Mouse (Mus musculus) retina, postnatal 1 day (tissue): ENCODE data around the gene Olfr623.

ENCODE experiments used
- DNase-seq: peaks from one replicate; pipeline ENCODE4 v3.0.0-alpha.2; 2012

Olfr623 gene

DNA sequence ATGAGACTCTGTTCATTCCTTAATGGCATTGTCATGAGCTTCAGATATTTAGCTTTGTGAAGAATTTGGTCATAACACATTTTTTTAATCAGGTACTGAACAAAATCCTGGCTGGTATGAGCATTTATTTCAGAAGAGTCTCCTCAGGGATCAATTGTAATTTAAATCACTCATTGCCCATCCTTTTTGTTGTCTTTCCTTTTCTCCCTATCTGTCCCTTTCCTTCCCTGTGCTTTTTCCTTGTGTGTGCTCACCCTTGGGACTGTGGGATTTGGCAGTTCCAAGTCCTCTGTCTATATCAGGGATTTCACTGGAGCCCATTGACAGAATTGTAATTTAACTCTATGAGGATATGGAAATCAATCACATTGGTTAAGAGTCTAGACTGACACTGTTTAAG lies at the start of gene Olfr623:
TSS of gene Olfr623 (minus strand) at position 101 of the 400 bp plus-strand sequence.
- no peak for DNase-seq

DNA sequence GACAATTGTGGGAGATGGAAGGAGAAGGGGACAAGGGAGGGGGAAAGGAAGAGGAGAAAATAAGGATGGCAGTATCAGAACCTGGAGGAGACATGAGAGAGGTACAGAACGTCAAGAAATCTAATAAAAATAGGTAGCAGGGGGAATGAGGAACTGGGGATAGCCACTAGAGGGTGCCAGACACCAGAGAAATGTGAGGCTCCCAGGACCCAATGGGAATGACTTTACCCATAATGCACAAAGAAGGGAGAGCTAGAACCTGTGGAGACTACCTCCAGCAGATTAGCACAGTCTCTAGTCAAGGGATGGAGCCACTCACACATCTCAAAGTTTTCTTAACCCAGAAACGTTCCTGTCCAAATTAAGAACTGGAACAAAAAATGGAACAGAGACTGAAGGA lies 48.5 kb upstream of the Olfr623 start:
- no peak for DNase-seq

DNA sequence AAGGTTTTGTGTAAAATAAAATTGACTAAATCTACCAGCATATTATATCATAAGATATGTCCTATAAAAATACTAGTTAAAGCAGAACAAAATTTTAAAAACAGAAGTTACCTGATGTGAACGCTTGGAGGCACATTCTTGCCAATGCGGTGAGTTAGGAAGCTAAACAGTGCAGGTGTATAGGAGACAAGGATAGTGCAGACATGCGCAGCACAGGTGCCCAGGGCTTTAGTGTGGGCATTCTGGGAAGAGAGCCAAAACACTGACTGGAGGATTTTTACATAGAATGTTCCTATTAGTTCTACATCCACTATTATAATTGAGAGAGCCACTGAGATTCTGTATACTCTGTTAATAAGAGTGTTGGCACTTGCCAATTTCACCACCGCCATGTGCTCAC lies 36.0 kb upstream of the Olfr623 start:
- no peak for DNase-seq

DNA sequence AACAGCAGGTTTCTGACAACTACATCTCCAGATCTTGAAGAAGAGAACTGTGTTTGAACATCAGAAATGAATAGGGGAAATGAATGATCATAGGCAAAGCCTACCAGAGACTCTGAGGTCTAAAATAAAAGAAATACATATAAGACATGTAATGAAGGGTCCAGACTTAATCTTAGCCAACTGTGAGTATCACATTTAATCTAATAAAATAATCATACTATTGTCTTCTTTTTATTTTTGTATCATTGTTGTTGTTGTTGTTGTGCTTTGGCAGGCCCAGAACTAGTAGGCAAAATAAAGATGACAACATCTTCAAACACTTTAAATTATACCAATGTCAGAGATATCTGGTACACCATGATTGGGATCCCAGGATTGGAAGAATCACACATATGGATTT lies 18.9 kb upstream of the Olfr623 start, which contains the start of gene Olfr625-ps1:
TSS of gene Olfr625-ps1 (plus strand) at position 301 of the 400 bp plus-strand sequence.
- no peak for DNase-seq

DNA sequence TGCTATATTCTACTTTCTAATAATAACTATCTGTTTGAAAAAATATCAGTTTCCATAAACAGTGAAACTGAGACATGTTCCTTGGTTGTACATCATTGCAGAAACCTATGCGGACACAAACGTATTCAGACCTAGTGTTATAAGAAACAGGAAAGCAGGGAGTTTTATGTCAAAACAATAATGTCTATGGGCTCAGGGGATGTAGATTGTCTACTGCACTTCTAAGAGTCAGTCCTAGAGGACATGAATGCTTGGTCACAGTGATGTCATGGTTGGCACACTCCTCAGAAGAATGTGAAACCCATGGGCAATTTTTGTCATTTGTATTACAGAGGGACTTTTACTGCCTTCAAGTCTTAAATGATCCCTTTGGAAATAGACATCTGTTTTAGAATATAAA lies 7.6 kb upstream of the Olfr623 start, which contains the start of gene Olfr624:
TSS of gene Olfr624 (minus strand) at position 101 of the 400 bp plus-strand sequence.
- no peak for DNase-seq

DNA sequence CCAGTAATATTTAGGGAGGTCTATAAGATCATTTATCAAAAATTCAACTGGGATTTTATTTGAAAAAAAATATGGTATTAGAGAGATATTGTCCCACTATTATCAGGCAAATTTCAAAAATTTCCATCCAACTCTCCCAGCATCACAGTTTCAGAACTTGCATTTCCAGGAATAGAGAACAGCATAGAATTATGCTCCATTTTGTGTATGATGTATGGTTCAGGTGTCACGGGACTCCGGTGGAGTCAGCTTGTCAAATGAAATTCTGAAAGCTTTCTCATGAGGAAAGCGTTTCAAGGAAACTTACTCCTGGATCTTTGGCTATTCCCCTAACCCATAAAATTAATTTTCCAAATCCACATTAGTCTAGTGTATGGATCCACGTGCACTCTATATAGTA lies 19.4 kb downstream of the Olfr623 start:
- DNase-seq, result no peak

DNA sequence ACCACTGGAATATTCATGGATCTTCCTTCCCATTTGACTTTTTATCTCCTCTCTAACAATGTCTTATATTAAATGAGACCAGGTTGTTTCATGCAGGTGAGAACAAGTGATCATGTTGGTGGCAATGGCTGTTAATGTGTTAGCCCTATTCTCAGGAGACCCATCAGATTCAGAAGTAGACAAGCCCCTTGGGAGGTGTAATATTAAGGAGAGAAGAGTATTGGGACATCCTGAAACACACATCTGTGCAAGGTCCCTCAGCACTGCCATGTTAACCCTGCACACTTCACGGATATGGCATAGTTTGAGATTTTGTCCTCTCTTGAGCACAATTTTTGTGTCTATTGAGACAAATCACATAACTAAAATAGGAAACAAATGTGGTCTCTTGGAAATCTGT lies 20.9 kb downstream of the Olfr623 start, which contains the start of gene Olfr622:
TSS of gene Olfr622 (minus strand) at position 101 of the 400 bp plus-strand sequence.
- DNase-seq, result no peak

DNA sequence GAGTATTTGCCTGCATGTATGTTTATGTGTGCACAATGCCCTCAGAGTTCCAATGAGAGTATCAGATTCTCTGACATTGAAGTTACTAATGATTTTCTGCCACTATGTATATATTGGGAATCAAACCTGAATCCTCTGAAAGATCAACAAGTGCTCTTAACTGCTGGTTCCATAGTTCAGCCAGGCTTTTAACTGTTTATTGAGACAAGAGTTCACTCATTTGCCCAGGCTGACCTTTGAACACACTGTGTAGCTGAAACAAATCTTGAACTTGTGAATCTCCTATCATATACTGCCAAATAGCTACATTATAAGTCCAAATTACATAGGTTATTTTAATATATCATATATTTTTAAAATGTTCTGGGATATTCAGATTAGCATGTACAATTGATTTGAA lies 26.7 kb downstream of the Olfr623 start:
- DNase-seq, result no peak

DNA sequence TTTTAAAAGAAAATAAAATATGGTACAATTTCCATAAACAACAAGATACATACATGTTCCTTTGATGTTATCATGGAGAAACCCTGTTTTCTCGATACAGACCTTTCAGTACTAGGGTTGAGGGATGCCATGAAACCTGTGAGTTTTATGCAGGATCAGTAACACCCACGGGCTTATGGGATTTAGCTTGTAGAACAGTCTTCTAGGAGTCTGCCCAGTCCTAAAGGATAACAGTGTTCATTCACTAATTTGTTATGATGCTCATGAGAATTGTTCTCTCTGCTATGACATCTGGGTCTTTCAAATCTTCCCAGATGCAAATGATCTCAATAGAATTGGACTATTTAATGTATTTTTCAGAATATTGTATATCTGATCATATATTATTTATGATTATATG lies 51.1 kb downstream of the Olfr623 start, which contains the start of gene Olfr620:
TSS of gene Olfr620 (minus strand) at position 101 of the 400 bp plus-strand sequence.
- no peak for DNase-seq
